Mouse (Mus musculus): Measurements from ENCODE around the gene Luzp1.

The Luzp1 gene

GRCm38 (mm10) chr4:136469371-136469903, at the start of gene Luzp1:
Luzp1 (plus strand) TSS chr4:136469761.
- peak; percentile 94 for DNase-seq

GRCm38 (mm10) chr4:136423224-136423623, 46.3 kb upstream of the Luzp1 start, which contains the start of gene Htr1d:
Htr1d (plus strand) TSS chr4:136423524.
- DNase-seq = no peak

GRCm38 (mm10) chr4:136424120-136424999, 45.2 kb upstream of the Luzp1 start:
- DNase-seq = no peak

- no peak for DNase-seq
Observed at GRCm38 (mm10) chr4:136425000-136425288, 44.6 kb upstream of the Luzp1 start.

- DNase-seq = no peak
Observed at GRCm38 (mm10) chr4:136430609-136431375, 38.8 kb upstream of the Luzp1 start.

DNA sequence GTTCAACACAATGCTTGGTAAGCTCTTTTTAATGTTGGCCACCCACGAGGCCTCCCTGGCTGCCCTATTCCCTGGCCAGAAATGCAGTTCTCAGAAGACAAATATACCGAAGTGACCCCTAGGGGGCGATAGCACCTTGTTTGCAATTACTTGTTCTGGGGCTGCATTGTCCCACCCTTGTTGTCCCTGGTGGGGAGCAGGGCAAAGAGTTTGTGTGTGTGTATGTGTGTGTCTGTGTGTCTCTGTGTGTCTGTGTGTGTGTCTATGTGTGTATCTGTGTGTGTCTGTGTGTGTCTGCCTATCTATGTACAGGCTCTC, 38.2 kb upstream of the Luzp1 start:
- DNase-seq = peak; percentile 26

DNA sequence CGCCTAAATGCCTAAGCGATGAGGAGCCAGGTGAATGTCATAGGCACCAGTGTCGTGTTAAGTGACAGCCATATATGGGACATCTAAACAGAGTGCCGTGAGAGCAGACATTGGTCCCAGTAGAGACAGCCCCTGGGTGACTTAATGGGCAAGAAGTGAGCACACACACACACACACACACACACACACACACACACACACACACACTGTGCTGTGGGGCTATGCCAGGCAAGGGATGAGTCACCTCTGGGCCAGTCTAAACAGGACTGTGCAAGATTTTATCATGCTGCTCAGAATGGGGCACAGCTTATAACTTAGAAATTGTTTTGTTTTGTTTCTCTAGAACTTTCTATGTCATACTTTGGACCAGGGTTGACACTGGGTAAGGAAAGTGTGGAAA, 35.5 kb upstream of the Luzp1 start:
- no peak for DNase-seq

- no peak for DNase-seq
Observed at GRCm38 (mm10) chr4:136439106-136439505, 30.5 kb upstream of the Luzp1 start.

GRCm38 (mm10) chr4:136441354-136442043, 28.1 kb upstream of the Luzp1 start:
- no peak for DNase-seq

DNA sequence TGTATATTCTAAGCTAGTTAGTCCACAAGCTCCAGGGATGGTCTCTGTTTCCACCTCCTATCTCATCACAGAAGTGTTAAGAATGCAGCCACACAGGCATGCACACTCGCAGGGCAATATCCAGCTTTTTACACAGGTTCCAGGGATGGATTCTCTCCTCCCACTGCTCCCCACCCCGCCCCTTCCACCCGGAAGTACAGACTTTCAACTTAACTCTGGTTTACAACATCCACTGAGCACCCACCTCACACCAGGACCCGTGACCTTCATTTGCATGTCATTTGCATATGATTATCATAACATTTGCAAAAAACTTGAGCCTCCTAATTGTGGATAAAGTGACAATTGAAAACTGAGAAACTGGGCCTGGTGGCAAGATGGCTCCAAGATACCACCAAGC, 25.0 kb upstream of the Luzp1 start:
- no peak for DNase-seq

DNA sequence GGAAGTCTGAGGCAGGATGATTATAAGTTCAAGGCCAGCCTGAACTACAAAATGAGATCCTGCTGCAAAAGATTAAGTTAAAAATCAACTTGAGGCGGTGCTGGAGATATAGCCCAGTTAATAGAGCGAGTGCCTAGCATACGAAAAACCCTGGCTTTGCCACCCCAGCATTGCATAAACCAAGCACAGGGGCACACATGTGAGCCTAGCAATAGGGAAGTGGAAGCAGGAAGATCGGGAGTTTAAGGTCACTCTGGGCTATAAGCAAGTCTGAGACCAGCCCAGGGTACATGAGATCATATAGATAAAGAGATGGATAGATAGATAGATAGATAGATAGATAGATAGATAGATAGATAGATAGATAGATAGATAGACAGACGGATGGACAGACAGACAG, 19.8 kb upstream of the Luzp1 start:
- no peak for DNase-seq

- no peak for DNase-seq
Observed at GRCm38 (mm10) chr4:136450271-136450670, 19.3 kb upstream of the Luzp1 start.

GRCm38 (mm10) chr4:136451564-136451963, 18.0 kb upstream of the Luzp1 start:
- peak; percentile 41 for DNase-seq

GRCm38 (mm10) chr4:136452286-136452685, 17.3 kb upstream of the Luzp1 start:
- DNase-seq = no peak

DNA sequence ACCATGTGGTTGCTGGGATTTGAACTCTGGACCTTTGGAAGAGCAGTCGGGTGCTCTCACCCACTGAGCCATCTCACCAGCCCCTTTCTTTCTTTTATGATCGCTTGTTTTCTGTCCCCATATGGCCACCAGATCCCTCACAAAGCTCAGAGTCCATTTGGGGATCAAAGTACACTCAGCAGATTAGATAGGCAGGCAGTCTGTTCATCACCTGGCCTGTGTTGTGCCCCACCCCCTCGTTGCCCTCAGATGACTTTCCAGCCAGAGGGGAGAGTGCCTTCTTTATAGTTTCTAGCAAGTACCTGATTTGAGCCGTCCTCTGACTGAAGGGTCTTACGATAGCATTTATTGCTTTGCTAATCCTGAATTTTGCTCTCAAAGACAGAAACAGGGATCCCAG, 16.8 kb upstream of the Luzp1 start:
- peak; percentile 39 for DNase-seq

DNA sequence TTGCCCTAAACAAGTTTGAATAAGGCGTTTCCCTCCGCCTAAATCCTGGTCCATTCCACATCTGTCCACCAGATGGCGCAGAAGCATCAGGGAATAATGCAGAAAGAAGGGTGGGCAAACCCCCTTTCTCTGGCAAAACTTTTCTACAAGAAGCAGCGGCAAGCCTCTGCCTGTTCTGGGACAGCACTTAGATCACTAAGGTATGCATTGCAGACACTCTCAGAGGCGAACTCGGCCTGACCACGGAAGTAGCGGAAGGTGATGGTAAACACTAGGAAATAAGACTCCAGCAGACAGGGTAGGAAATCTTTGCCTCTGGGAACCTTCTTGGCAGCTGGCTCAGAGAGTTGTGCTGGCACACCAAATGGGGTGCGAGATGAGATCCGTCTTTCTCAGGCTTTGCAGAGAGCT, 14.7 kb upstream of the Luzp1 start:
- peak; percentile 50 for DNase-seq

- DNase-seq = no peak
Observed at GRCm38 (mm10) chr4:136456516-136457218, 12.9 kb upstream of the Luzp1 start.

- DNase-seq = no peak
Observed at GRCm38 (mm10) chr4:136458276-136458675, 11.3 kb upstream of the Luzp1 start.

- DNase-seq = no peak
Observed at GRCm38 (mm10) chr4:136459210-136459609, 10.4 kb upstream of the Luzp1 start.

- DNase-seq = no peak
Observed at GRCm38 (mm10) chr4:136461206-136461605, 8.4 kb upstream of the Luzp1 start.

- no peak for DNase-seq
Observed at GRCm38 (mm10) chr4:136461761-136462085, 7.8 kb upstream of the Luzp1 start.

DNA sequence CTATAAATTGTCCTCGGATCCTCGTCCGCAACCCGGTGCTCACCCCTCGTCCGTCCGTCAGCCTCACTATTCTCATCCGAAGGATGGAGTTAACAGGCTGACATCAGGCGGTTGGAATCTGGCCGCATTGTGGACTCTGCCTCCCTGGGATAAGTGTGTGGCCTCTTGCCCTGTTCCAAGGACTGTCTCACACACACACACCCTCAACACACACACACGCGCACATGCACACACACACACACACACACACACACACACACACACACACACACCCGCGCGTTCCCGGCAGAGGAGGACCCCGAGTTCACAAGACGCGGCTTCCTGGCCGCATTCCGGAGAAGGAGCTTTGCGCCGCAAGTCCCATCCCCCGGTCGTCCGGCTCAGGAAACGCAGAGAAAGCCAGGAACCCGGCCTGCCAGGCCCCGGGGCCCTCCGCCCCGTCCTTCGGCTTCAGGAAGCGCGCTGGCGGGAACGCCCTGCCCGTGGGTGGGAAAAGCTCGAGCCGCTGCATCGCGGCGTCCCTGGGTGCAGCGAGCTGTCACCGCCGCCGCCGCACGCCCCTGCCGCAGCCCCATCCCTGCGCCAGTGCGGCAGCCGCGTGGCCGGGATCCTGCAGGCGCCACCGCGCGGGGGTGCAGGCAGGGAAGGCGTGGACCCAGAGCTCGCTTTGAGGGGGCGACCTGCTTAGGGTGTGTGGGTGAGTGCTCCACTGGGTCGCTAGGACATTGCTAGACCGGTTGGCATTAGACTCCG, 7.3 kb upstream of the Luzp1 start, which contains the start of gene 6030445D17Rik:
6030445D17Rik (plus strand) TSS at position 165 of the 753 bp plus-strand sequence.
- DNase-seq = peak; percentile 81
